Mouse (Mus musculus) liver, adult (tissue): ENCODE data around the gene Prap1.

ENCODE experiments used
- GATA4 ChIP-seq: IDR thresholded peaks from 2 replicates; pipeline ENCODE4 v1.6.1; 2014; ENCODE audit warnings: mild to moderate bottlenecking, low read length; ENCODE audit not compliant: insufficient replicate concordance

The Prap1 gene

GRCm38 (mm10) chr7:140070042-140070711 lies 23.0 kb upstream of the Prap1 start:
- no peak for TF ChIP-seq GATA4

DNA sequence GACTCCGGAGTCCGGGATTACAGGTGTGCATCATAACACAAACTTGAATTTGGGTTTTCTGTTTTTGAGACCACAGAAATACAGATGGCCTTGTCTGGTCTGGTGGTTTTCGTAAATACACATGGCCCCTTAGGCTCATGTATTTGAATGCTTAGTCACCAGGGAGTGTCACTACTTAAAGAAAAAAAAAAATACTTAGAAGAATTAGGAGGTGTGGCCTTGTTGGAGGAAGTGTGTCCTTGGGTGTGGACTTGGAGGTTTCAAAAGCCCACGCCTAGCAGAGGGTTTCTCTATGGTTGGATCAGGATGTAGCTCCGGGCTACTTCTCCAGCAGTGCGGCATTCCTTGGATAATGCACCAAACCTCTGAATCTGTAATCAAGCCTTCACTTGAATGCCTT lies 15.5 kb upstream of the Prap1 start:
- no peak for TF ChIP-seq GATA4

DNA sequence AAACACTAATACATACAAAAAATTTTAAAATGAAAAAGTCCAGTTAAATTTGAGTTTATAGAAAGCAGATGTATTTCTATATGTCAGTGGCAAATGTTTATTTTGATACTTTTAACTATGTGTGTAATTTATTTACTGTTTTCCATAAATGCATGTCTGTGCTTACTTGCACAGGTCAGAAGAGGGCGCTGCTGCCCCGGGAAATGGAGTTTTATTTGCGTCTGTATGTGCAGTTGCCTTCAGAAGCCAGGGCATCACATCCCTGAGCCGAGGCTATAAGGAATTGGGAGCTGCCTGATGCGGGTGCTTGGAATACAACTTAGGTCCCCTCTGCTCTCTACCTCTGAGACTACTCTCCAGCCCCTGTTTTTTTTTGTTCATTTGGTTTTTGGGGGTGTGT lies 14.5 kb upstream of the Prap1 start:
- no peak for TF ChIP-seq GATA4

GRCm38 (mm10) chr7:140080503-140081156 lies 12.6 kb upstream of the Prap1 start:
- TF ChIP-seq GATA4, result no peak

- TF ChIP-seq GATA4, result no peak
These were observed 11.6 kb upstream of the Prap1 start for GRCm38 (mm10) chr7:140081408-140082241.

DNA sequence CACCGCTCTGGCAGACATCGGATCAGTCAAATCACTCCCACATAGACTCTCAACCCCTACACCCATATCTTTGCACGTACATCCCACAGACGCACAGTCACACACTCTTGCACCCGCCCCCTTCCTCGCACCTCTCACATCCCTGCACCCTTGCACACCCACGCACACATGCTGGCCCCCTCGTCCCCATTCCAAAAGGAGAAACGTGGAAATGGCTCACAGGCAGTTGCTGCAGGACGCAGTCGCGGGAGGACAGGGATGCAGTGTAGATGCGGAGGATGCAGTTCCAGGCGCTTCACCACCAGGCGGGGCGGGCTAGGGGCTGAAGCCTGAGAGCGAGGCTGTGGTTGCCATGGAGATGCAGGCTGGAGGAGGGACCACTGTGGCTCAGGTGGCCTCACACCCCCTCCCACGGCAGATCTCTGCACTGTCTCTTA lies 10.9 kb upstream of the Prap1 start, which contains the start of gene Caly:
Gene Caly (minus strand): TSS at position 307 of the 437 bp plus-strand sequence.
- no peak for TF ChIP-seq GATA4

DNA sequence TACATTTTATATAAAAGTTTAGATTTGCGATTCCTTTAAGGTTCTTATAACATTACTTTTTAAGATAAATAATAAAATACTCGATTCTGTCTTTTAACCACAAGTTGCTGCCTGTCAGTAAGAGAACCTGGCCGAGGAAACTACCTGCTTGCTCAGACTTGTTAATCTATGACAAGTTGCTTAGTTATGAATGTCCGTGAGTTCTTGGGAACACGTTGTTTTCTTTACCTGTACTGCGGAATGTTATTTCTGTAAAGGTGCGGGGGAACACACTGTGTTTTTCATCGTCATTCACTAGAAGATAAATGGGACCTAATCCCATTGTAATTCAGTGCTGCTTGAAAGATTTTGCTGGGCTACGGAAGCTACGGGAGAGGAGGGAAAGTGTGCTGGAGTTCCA lies 2.6 kb upstream of the Prap1 start:
- no peak for TF ChIP-seq GATA4

DNA sequence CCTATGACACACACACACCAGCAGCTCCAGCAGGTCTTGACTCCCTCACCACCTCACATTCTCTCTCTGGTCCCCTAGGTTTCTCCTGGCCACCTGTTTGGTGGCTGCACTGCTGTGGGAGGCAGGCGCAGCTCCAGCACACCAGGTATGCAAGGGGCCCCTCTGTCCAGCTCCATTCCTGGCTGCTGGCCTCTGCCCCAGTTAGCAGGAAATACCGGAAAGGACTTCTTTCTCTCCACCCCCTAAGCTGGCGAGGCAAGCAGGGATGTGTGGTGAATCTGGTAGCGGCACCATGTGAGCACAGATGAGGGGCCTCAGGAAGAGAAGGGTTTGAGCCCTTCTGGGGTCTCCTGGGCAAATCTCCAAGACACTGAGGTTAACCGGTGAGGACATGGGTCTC lies 1.8 kb downstream of the Prap1 start:
- no peak for TF ChIP-seq GATA4

DNA sequence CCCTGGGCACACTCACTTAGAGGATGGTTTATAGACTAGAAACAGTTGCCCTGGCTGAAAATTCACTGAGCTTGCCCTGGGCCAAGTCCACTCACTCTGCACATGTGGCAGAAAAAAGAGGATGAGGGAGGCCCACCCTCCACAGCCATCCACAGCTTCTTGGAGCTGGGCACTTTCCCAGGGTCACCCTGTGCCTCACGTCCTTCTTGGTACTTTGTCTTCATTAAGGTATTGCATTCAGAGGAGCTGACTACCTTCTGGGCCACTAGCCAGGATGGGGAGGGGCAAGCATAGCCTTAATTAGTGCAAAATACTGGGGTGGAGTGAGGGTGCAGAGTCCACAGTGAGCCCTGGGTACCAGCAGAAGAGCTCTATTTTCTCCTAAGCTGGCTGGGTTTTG lies 2.4 kb downstream of the Prap1 start:
- no peak for TF ChIP-seq GATA4

DNA sequence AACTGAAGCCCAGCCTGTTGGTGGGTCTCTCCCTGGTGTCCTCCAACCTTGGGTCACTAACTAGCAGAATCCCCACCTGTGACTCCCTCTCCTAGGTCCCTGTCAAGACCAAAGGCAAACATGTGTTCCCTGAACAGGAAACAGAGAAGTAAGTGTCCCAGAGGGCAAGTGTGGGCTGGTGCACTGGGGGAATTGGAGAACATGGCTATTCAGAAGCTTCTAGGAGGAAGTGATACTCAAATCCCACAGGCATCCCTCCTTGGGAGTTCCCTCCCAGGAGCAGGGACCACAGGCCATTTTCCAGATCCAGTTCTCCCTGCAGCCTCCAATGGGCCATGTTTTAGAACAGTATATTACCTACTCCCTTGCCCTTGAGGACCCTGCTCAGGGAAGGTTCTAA lies 2.9 kb downstream of the Prap1 start:
- no peak for TF ChIP-seq GATA4

GRCm38 (mm10) chr7:140098466-140098865 lies 5.3 kb downstream of the Prap1 start:
- TF ChIP-seq GATA4, result no peak

- no peak for TF ChIP-seq GATA4
These were observed 8.3 kb downstream of the Prap1 start for GRCm38 (mm10) chr7:140101498-140101897.

DNA sequence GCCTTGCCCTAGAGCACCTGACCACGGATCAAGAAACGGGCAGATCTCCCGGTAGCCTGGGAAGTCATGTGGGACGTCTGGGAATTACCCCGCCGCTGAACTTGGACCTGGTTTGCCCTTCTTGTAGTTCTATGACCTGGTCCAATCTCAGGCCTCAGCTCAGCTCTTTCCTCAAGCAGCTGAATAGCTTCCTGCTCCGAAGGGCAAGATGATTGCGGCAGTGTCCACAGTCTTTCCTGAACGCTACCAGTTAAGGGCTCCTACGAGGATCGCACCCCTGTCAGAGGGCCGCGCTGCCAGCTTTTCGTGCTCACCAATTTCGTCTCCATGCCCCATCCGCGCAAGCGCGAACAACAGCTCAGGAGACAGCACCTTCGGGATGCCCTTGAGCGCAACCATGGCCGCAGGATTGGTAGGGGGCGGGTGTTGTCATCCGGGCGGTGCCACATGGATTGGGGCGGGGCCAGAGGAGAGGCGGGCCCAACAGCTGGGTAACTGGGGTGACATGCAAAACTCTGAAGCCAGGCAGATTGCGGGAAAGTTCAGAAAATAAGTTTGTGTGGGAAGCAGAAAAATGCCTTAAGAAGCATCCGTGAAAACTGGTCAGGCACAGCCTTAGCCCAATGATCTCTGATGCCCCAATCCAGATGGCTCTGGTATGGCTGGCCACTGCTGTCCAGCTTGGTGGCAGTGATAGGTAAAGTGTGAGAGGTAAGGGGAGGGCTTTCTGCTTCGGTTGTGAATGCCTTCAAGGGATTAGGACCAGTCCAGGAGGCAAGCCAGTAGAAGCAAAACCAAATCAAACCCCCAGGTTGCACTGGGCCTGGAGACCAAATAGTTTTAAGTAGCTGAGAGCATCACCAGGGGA lies 9.0 kb downstream of the Prap1 start, which contains the start of gene Fuom:
Gene Fuom (minus strand): TSS at position 449 of the 868 bp plus-strand sequence.
- TF ChIP-seq GATA4, result no peak

DNA sequence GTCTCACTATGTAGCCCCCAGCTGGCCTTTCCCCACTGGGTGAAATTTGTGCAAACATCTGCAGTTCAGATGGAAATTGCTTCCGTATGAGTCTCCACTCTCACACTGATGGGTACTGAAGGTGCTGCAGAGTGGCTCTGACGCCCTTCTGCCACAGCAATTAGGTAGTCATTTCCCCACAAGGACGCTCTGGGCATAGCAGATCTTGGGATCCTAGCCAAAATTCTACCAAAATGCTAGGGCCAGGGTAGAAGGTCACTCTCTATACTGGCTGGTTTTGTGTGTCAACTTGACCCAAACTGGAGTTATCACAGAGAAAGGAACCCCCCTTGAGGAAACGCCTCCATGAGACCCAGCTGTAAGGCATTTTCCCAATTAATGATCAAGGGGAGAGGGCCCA lies 10.8 kb downstream of the Prap1 start:
- TF ChIP-seq GATA4, result no peak

GRCm38 (mm10) chr7:140111943-140112342 lies 18.7 kb downstream of the Prap1 start:
- TF ChIP-seq GATA4, result no peak
